Mouse (Mus musculus) kidney, postnatal 25 days (tissue): ENCODE measurements around the gene Adh4.
"Not testable (repeated sequence)": the region's sequence is repeated elsewhere in the genome, so short reads cannot be mapped to it uniquely, and the experiment has no call there.

ENCODE experiments used
- DNase-seq, 2 experiments: peaks; one replicate each; pipeline ENCODE4 v3.0.0; 2021; ENCODE audit warnings: mixed read lengths in 2 of 2

Adh4 gene

DNA sequence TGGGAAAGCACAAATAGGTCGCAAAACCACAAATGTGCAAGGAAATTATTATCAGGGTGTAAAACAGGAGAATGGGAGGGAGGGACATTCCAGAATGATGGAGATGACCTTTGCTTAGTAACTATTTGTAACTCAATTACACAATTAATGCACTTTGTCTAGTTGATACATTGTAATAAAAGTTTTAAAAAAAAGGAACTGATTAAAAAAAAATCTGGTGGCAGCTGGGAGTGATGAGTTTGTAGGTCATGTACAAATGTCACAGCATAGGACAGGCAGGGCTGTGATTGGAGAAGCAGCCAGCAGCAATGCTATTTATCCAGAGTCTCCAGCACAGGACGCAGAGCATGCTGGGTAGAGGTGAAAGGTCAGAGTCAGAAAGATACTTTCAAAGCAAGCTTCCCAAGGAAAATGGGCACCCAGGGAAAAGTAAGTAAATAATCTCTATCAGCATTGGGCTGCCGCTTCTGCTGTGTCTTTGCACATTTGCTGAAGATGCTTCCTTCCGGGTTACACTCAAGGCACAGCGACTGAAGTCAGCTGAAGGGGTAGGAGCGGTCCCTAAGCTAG, at the start of gene Adh4:
Adh4 (plus strand) TSS at position 346 of the 570 bp plus-strand sequence.
- peak; percentile 40 to 47 for DNase-seq

DNA sequence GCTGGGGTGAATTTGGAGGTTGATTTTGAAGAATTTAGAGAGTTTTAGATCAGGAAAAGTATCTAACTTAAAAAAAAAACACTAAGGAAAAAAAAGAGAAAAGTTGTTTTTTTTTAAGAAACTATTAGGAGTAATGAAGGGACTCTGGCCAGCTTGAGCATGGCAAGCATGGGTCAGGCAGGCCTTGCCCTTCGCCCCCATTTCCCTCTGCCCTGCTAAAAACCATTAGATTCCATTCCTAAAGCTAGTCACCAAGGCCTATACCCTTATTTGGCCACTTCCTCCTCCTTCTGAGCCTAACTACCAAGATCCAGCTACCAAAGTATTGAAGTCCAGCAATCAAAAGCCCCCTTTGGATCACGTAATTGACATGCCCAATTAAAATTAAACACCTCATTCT, 49.1 kb upstream of the Adh4 start:
- no peak for DNase-seq

- no peak for DNase-seq
These were observed 45.7 kb upstream of the Adh4 start for GRCm38 (mm10) chr3:138369546-138369945.

GRCm38 (mm10) chr3:138370289-138370688, 45.0 kb upstream of the Adh4 start:
- not testable (repeated sequence) for DNase-seq

- DNase-seq = no peak
These were observed 41.3 kb upstream of the Adh4 start for GRCm38 (mm10) chr3:138373920-138374319.

- DNase-seq = no peak
These were observed 40.1 kb upstream of the Adh4 start for GRCm38 (mm10) chr3:138375148-138375547.

- DNase-seq = no peak
These were observed 34.1 kb upstream of the Adh4 start for GRCm38 (mm10) chr3:138381133-138381532.

- no peak for DNase-seq
These were observed 28.1 kb upstream of the Adh4 start for GRCm38 (mm10) chr3:138387155-138387554.

DNA sequence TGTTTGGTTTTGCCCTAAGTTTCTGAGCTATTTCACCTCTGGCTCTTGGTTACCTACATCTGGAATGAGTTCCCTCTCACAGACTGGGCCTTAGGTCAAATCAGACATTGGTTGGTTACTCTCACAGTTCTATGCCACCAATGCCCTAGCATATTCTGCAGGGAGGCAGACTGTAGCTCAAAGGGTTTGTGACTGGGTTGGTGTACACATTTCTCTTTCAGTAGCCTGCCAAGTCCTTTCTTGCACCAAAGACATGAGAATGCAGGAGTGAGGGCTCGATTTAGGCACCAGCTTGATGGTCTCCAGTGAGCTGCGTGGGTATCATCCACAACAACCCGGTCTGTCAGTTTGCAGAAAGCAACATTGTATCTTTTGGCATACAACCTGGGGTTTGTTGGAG, 10.4 kb upstream of the Adh4 start:
- no peak for DNase-seq

DNA sequence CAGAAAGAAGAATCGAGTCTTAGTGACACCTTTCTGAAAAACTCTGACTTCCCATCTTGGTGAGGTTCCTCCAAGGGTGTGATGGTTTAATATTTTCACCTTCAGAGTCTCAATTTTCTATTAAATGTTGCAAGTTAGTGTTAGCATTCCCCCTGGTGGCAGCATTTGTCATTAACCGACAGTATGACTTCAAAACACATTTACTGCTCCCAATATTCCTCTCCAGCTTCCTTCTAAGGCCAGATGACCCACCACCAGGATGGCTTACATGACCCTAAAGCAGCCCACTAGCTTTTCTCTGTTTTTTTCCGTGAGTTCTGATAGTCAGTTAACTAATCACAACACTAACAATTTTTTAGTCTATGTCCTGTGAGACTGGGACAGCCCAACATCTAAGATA, 9.9 kb upstream of the Adh4 start:
- DNase-seq = peak; percentile 53 to 83

GRCm38 (mm10) chr3:138405840-138406239, 9.4 kb upstream of the Adh4 start:
- no peak for DNase-seq

DNA sequence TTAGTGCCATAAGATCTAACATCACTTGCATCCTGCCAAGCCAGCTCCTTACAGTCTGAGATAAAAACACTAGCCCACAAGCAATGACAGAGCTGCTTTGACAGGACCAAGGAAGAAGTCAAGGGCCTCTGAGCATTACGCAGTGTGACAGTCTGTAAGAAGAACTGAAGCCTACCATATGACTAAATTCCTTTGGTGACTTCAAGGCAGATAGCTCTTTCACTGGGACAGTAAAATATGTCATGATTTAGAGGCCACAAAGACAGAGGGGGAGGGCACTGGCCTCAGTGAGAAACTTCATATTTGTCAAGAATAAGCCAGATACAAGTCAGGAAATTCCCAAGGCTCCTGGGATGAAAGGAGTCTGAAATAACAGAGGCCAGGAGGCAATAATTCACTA, 7.3 kb upstream of the Adh4 start:
- no peak for DNase-seq

DNA sequence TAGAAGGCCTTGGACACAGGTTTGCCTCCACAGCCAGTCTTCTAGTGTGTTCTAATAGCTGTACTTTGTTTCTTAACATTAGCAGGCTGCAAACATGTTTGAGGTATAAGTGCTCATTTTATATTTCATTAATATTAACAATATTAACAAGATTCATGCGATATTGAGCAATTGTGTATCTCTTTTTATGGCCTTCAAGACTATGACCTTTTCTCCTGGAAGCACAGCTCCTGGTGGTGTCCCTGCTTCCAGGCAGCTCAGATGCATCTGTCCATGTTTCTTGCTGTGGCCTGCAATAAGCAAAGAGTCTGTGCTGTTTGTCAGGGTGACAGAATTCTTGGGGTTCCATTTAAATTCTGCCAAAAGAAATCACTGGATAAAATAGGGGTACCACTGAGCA, 5.7 kb upstream of the Adh4 start:
- DNase-seq = no peak

DNA sequence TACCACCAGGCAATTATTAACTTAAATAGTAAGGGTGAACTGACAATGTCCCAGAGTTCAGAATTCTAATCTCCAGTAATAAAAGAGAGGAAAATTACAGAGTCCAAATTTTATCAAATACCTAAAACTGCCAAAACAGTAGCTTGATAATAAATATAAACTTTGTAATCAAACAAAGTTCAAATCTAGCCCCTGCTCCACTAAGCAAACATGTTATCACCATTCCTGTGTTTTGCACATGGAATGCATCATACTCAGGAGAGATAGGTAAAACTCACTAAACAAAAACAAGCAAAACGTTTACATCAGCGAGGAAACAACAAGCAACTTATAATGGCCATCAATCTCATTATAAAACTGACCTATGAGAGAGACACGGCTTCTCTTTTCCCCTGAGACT, 5.1 kb upstream of the Adh4 start:
- DNase-seq = no peak

DNA sequence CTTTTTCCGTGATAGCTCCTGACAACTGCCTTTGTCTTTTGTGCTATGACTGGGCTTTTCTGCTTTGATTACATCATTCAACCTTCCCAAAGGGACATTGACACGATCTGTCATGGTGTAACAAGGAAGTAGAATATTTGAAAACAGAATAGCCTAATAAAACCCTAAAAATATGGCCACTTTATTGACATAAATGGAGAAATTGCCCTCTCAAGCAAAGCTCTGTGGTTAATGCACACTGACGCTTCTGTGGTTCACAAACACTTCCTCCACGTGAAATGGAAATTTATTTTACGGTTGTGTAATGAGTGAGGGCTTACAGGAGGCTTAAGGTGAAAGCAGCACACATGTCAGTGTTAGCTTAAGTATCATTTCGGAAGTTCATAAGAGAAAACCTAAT, 4.1 kb downstream of the Adh4 start:
- DNase-seq = no peak

- DNase-seq = no peak
These were observed 5.1 kb downstream of the Adh4 start for GRCm38 (mm10) chr3:138420385-138420784.

GRCm38 (mm10) chr3:138423664-138424063, 8.4 kb downstream of the Adh4 start:
- DNase-seq = no peak

DNA sequence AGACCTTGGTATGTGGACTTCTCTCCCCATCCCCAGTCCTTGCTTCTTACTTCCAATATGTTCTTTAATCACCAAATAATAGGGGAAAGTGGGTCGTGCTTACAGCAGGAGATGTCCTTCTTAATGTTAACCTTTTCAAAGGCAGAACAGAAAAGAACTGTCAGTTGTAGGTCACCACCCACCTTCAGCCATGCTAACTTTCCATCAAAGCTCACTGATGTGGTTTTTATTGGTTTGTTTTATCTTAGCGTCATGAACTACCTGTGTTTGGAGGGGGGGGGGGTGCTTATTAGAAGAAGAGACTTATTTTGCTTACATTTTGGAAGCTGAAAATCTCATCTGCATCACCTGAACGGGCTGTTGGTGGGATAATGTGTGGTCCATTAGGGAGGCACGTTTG, 9.0 kb downstream of the Adh4 start:
- DNase-seq = no peak

- no peak for DNase-seq
These were observed 15.2 kb downstream of the Adh4 start for GRCm38 (mm10) chr3:138430360-138430976.

GRCm38 (mm10) chr3:138431835-138432234, 16.6 kb downstream of the Adh4 start:
- peak in 1 of 2 experiments; percentile 21 for DNase-seq

DNA sequence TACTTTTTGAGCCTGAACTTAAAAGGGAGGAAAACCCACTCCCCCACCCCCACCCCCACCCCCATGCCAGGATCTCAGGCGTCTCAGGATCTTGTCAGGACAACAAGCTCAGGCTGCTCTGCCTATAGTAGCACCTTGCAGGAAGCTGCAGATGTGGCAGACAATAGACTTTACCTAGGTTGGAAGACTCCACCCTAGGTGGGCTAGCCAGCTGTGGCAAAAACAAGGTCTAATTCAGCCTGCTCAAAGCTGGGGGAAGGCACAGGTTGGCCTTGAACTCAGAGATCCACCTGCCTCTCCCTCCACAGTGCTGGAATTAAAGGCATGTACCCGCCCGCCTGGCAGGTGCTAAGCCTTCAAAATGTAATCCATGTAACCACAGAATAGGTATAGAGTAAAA, 23.4 kb downstream of the Adh4 start:
- no peak for DNase-seq

GRCm38 (mm10) chr3:138442203-138442602, 26.9 kb downstream of the Adh4 start:
- DNase-seq = no peak

GRCm38 (mm10) chr3:138442612-138443464, 27.6 kb downstream of the Adh4 start, which contains the start of gene Adh5:
Gene Adh5 (plus strand): TSS chr3:138443093.
- DNase-seq = peak; percentile 93 to 95

DNA sequence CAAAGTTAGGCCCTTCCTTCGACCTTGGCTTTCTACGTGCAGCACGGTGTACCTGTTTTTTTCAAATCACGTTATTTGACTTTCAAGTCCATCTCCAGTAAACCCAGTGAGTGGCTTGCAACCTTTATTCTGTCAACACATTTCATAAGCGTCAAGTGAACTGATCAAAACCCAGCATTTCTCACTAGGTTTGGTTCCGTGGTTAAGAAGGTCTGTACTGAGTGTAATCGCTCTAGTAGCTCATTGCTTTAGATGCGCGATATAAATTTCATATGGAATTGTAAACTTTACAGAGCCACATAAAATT, 28.2 kb downstream of the Adh4 start:
- no peak for DNase-seq
